ENCODE assay signal across 8 mouse cellular contexts in the genomic region with DNA sequence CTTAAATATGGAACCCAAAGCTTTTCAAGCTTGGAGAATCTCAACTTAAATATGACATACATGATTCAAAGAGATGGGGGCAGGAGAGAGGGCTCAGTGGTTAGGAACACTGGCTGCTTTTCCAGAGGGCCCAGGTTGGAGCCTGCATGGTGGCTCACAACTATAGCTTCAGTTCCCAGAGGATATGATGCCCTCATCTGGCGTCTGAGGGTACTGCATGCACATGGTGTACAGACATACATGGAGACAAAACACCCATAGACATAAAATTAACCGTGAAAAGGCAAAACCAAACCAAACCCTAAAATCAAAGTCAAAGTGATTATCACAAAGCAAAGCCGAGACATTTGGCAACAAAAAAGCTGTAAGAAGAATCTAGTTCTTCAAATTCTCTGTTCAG. TPM values are rescaled to one million over a fixed set of nuclear protein-coding genes. Genes with fewer than 3 reads are reported as not detected.
A peak's percentile ranks its signal among the peaks of the same experiment; 100 is the strongest.
DNase-seq lines count a peak whose midpoint lies in the region; ATAC-seq lines count a peak whose summit lies in the region.

No protein-coding gene starts in this region.

- H3K9ac ChIP-seq in hindbrain, embryonic 16.5 days (ENCODE audit: low read depth, low read length): no peak overlapping the region
- H3K9ac ChIP-seq in forebrain, embryonic 16.5 days (replicated peaks; ENCODE audit: low read depth, low read length): no peak overlapping the region

- H3K4me2 ChIP-seq in hindbrain, embryonic 16.5 days (ENCODE audit: low read length): no peak overlapping the region; the same call in 1 of the 2 replicates
- H3K4me2 ChIP-seq in forebrain, embryonic 16.5 days (ENCODE audit: low read length): no peak overlapping the region

- H3K4me3 ChIP-seq in hindbrain, embryonic 10.5 days: no peak overlapping the region
- H3K4me3 ChIP-seq in hindbrain, embryonic 16.5 days (ENCODE audit: low read length): no peak overlapping the region
- no peak overlapping the region for H3K4me3 ChIP-seq in embryonic facial prominence, embryonic 10.5 days
- no peak overlapping the region for H3K4me3 ChIP-seq in forebrain, embryonic 16.5 days (replicated peaks; ENCODE audit: low read length)

- 74% methylated on average over 3 of the region's 3 CpGs for WGBS in hindbrain, embryonic 10.5 days
- 81% methylated on average over 3 of the region's 3 CpGs for WGBS in hindbrain, embryonic 16.5 days
- 73% methylated on average over 3 of the region's 3 CpGs for WGBS in embryonic facial prominence, embryonic 10.5 days
- 78% methylated on average over 3 of the region's 3 CpGs for WGBS in forebrain, embryonic 16.5 days

- ATAC-seq in hindbrain, embryonic 16.5 days: no peak
- ATAC-seq in forebrain, embryonic 16.5 days: no peak

- H3K4me1 ChIP-seq in hindbrain, embryonic 10.5 days (replicated peaks): peaks cover 13% of the 10 kb centered on the region
- H3K4me1 ChIP-seq in hindbrain, embryonic 16.5 days (ENCODE audit: control insufficient read depth, insufficient read depth, low read depth, low read length): peaks cover 11% of the 10 kb centered on the region
- peaks cover 12% of the 10 kb centered on the region for H3K4me1 ChIP-seq in embryonic facial prominence, embryonic 10.5 days
- peaks cover 16% of the 10 kb centered on the region for H3K4me1 ChIP-seq in forebrain, embryonic 16.5 days (replicated peaks; ENCODE audit: control insufficient read depth, insufficient read depth, low read length)

- no peaks in the 10 kb centered on the region for H3K9me3 ChIP-seq in hindbrain, embryonic 10.5 days
- H3K9me3 ChIP-seq in hindbrain, embryonic 16.5 days (ENCODE audit: control insufficient read depth, low read length): no peaks in the 10 kb centered on the region
- H3K9me3 ChIP-seq in embryonic facial prominence, embryonic 10.5 days: no peaks in the 10 kb centered on the region
- H3K9me3 ChIP-seq in forebrain, embryonic 16.5 days (ENCODE audit: control insufficient read depth, low read length): no peaks in the 10 kb centered on the region

- no peak overlapping the region for H3K27ac ChIP-seq in hindbrain, embryonic 10.5 days
- no peak overlapping the region for H3K27ac ChIP-seq in hindbrain, embryonic 16.5 days (ENCODE audit: low read depth, low read length)
- H3K27ac ChIP-seq in embryonic facial prominence, embryonic 10.5 days (replicated peaks): no peak overlapping the region
- no peak overlapping the region for H3K27ac ChIP-seq in forebrain, embryonic 16.5 days (ENCODE audit: low read length)

- H3K36me3 ChIP-seq in hindbrain, embryonic 10.5 days: no peaks in the 10 kb centered on the region
- H3K36me3 ChIP-seq in hindbrain, embryonic 16.5 days (ENCODE audit: control insufficient read depth, insufficient read depth, low read length): no peaks in the 10 kb centered on the region
- H3K36me3 ChIP-seq in embryonic facial prominence, embryonic 10.5 days (replicated peaks): no peaks in the 10 kb centered on the region
- H3K36me3 ChIP-seq in forebrain, embryonic 16.5 days (ENCODE audit: control insufficient read depth, insufficient read depth): no peaks in the 10 kb centered on the region

- peak; percentile 35 for DNase-seq in hindbrain, embryonic 10.5 days (ENCODE audit: low spot score)
- DNase-seq in A20 (ENCODE audit: low read depth, low spot score) (peak; percentile 66), R1 (ENCODE audit: low read depth, low spot score) (peak; percentile 84)
- peak; percentile 34 for DNase-seq in embryonic facial prominence, embryonic 10.5 days (ENCODE audit: low spot score)
- DNase-seq in lung, postnatal 14 days: peak; percentile 27
- DNase-seq in thymus, postnatal 25 days: peak; percentile 34

- peaks cover 46% of the 10 kb centered on the region for H3K27me3 ChIP-seq in hindbrain, embryonic 10.5 days (ENCODE audit: insufficient read depth, poor library complexity, severe bottlenecking)
- H3K27me3 ChIP-seq in hindbrain, embryonic 16.5 days (replicated peaks; ENCODE audit: control insufficient read depth, insufficient read depth, low read length): no peaks in the 10 kb centered on the region
- peaks cover 48% of the 10 kb centered on the region for H3K27me3 ChIP-seq in embryonic facial prominence, embryonic 10.5 days (replicated peaks; ENCODE audit: low read depth, poor library complexity, severe bottlenecking)
- no peaks in the 10 kb centered on the region; the same call in 1 of the 2 replicates for H3K27me3 ChIP-seq in forebrain, embryonic 16.5 days (replicated peaks; ENCODE audit: control insufficient read depth, insufficient read depth, low read length)

RNA-seq across cellular contexts. Expression of gene Rimkla, which starts 1.6 kb away (rescaled TPM):
- 3.6 and 4.6 TPM in 2 replicates for polyA plus RNA-seq in hindbrain, embryonic 10.5 days (2016; fragmentation: Nextera tagmentation; extraction: Ambion mirVana)
- polyA plus RNA-seq in hindbrain, embryonic 16.5 days (2015; fragmentation: Nextera tagmentation; extraction: Ambion mirVana): 28.2 and 30.3 TPM in 2 replicates
- polyA plus RNA-seq in embryonic facial prominence, embryonic 10.5 days (2016; fragmentation: Nextera tagmentation; extraction: Ambion mirVana): 1.9 TPM in 2 replicates
- 22.9 and 23.3 TPM in 2 replicates for polyA plus RNA-seq in forebrain, embryonic 16.5 days (2015; fragmentation: Nextera tagmentation; extraction: Ambion mirVana)

RNA-seq across cellular contexts. Expression of gene Foxj3, which starts 46.0 kb away (rescaled TPM):
- polyA plus RNA-seq in hindbrain, embryonic 10.5 days (2016; fragmentation: Nextera tagmentation; extraction: Ambion mirVana): 17.7 and 19.5 TPM in 2 replicates
- polyA plus RNA-seq in hindbrain, embryonic 16.5 days (2015; fragmentation: Nextera tagmentation; extraction: Ambion mirVana): 25.7 and 32.6 TPM in 2 replicates
- polyA plus RNA-seq in embryonic facial prominence, embryonic 10.5 days (2016; fragmentation: Nextera tagmentation; extraction: Ambion mirVana): 21.4 and 22.4 TPM in 2 replicates
- 39.0 and 41.4 TPM in 2 replicates for polyA plus RNA-seq in forebrain, embryonic 16.5 days (2015; fragmentation: Nextera tagmentation; extraction: Ambion mirVana)

RNA-seq across cellular contexts. Expression of gene Frg2f1, which starts 48.5 kb away (rescaled TPM):
- 1.9 and 2.1 TPM in 2 replicates for polyA plus RNA-seq in hindbrain, embryonic 10.5 days (2016; fragmentation: Nextera tagmentation; extraction: Ambion mirVana)
- 9.3 and 11.4 TPM in 2 replicates for polyA plus RNA-seq in hindbrain, embryonic 16.5 days (2015; fragmentation: Nextera tagmentation; extraction: Ambion mirVana)
- 2.0 and 2.2 TPM in 2 replicates for polyA plus RNA-seq in embryonic facial prominence, embryonic 10.5 days (2016; fragmentation: Nextera tagmentation; extraction: Ambion mirVana)
- 5.3 and 8.6 TPM in 2 replicates for polyA plus RNA-seq in forebrain, embryonic 16.5 days (2015; fragmentation: Nextera tagmentation; extraction: Ambion mirVana)

Comparison
In these comparisons a context has a peak if more than half of its experiments do, and no peak if none do; other contexts are left out.
1. DNase-seq: peak in every context shown above with its lines; median percentile 84 in R1; 66 in A20; 35 in hindbrain, embryonic 10.5 days; 34 in embryonic facial prominence, embryonic 10.5 days; 34 in thymus, postnatal 25 days; 27 in lung, postnatal 14 days.